Mouse (Mus musculus) liver, embryonic 16.5 days (tissue): Measurements from ENCODE around the gene Fam228a. TPM values are rescaled to one million over a fixed set of nuclear protein-coding genes. Genes with fewer than 3 reads are reported as not detected.
"Not testable (repeated sequence)": the region's sequence is repeated elsewhere in the genome, so short reads cannot be mapped to it uniquely, and the experiment has no call there.

ENCODE experiments used
- ATAC-seq: fragments of 200-750 bp; cut with Nextera tagmentation; 2 replicates; pipeline ENCODE4 v1.8.0; 2017; ENCODE audit warnings: low read depth, mild to moderate bottlenecking, moderate number of reproducible peaks, moderate library complexity
- H3K27ac ChIP-seq: fragments of 300-500 bp; sonication (generic); 2 replicates; pipeline ENCODE4 v1.5.1; 2014; ENCODE audit warnings: mild to moderate bottlenecking, low read length
- H3K27me3 ChIP-seq: fragments of 300-500 bp; sonication (generic); 2 replicates; pipeline ENCODE4 v1.6.1; 2014; ENCODE audit warnings: low read depth, low read length, mixed read lengths; ENCODE audit not compliant: control insufficient read depth, insufficient read depth
- H3K36me3 ChIP-seq: fragments of 300-500 bp; sonication (generic); 2 replicates; pipeline ENCODE4 v1.6.1; 2014; ENCODE audit warnings: mild to moderate bottlenecking; ENCODE audit not compliant: control insufficient read depth, insufficient read depth
- H3K4me1 ChIP-seq: fragments of 300-500 bp; sonication (generic); 2 replicates; pipeline ENCODE4 v1.6.1; 2014; ENCODE audit warnings: low read depth, low read length, mixed read lengths; ENCODE audit not compliant: control insufficient read depth
- H3K4me2 ChIP-seq: fragments of 300-500 bp; sonication (generic); 2 replicates; pipeline ENCODE4 v1.6.1; 2014; ENCODE audit warnings: low read depth, low read length, mixed read lengths
- H3K4me3 ChIP-seq: fragments of 300-500 bp; sonication (generic); 2 replicates; pipeline ENCODE4 v1.5.1; 2014; ENCODE audit warnings: low read depth, mild to moderate bottlenecking, low read length
- H3K9ac ChIP-seq: fragments of 300-500 bp; sonication (generic); 2 replicates; pipeline ENCODE4 v1.6.1; 2014; ENCODE audit warnings: low read depth, low read length
- H3K9me3 ChIP-seq: fragments of 300-500 bp; sonication (generic); replicated peaks from 2 replicates; pipeline ENCODE4 v1.6.1; 2016; ENCODE audit warnings: low read length; ENCODE audit not compliant: control insufficient read depth
- WGBS: fragments of 180-500 bp; shearing (Covaris S2); extraction: QIAGEN DNeasy Blood & Tissue Kit; methylation state at CpG from one replicate; pipeline ENCODE4 v1.1.7; 2014; ENCODE audit not compliant: insufficient replicate concordance; 5-methylcytosine and 5-hydroxymethylcytosine counted together
- polyA plus RNA-seq: library from polyadenylated mRNA; unstranded; fragments of >200 nt; fragmentation: Nextera tagmentation; extraction: Ambion mirVana; gene quantifications from 2 replicates; pipeline ENCODE4 v1.2.1, GENCODE M21; 2015

Gene Fam228a
- polyA plus RNA-seq, 1 experiment from 2014 or later: 0.04 TPM

DNA sequence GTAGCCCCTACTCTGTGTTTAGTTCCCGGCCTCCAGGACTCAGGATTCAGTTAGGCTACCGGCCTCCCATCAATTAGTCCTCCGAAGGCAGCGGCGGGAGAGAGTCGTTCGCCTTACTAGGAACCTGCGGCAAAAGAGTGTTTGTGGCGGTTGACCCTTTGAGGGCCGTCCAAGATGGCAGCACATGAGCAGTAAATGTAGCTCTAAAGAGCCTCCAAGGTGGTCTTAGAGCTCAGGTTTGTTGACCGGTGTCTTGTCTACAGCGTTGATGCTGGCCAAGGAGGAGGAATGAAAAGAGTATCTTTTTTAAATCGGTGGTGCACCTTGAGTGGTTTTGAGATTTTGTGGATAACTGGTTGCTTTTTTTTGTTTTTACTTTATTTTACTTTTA is 31.1 kb upstream of the Fam228a start:
- peak overlapping the region; percentile 88 for H3K4me3 ChIP-seq
- no peak overlapping the region for H3K27ac ChIP-seq
- no peak for ATAC-seq
- peak overlapping the region; percentile 95 for H3K4me2 ChIP-seq
- H3K9ac ChIP-seq: peak overlapping the region; percentile 90
- no peaks in the 10 kb centered on the region for H3K9me3 ChIP-seq
- WGBS: 18% methylated on average over 13 of the region's 13 CpGs
- H3K4me1 ChIP-seq: peaks cover 9% of the 10 kb centered on the region
- H3K27me3 ChIP-seq: no peaks in the 10 kb centered on the region
- H3K36me3 ChIP-seq: no peaks in the 10 kb centered on the region

GRCm38 (mm10) chr12:4768492-4769332 is 30.5 kb upstream of the Fam228a start, which contains the start of the genes Pfn4 and Fam228b:
Pfn4 (plus strand) TSS chr12:4769022.
Fam228b (minus strand) TSS chr12:4769267.
- peak; percentile 97 for ATAC-seq
- H3K27ac ChIP-seq: peak within 1 kb of the TSS; percentile 79
- no peaks in the 10 kb centered on the region for H3K36me3 ChIP-seq
- peak within 1 kb of the TSS; percentile 88 for H3K4me3 ChIP-seq
- peak within 1 kb of the TSS; percentile 95 for H3K4me2 ChIP-seq
- no peaks in the 10 kb centered on the region for H3K9me3 ChIP-seq
- H3K9ac ChIP-seq: peak within 1 kb of the TSS; percentile 90
- no peaks in the 10 kb centered on the region for H3K27me3 ChIP-seq
- 3% methylated on average over 61 of the region's 61 CpGs for WGBS
- H3K4me1 ChIP-seq: peaks cover 9% of the 10 kb centered on the region

DNA sequence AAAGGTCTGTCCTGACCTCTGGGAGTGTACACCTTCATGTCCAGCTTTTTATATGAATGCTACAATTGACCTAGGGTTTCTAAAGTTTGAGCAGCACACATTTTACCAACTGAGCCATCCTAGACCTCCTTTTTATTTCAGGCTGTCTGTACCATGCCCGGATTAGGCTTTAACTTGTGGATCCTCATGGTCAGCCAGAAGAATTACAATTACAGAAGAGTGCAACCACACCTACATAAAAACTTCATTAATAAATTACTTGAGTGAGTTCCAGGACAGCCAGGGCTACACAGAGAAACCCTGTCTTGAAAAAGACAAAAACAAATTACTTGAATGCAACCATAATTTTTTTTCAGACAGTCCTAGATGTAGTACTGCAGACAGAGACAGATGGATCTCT is 18.8 kb upstream of the Fam228a start:
- Histone ChIP-seq H3K27me3 (no peaks in the 10 kb centered on the region), H3K4me3 (no peak overlapping the region), H3K4me1 (no peaks in the 10 kb centered on the region), H3K9ac (no peak overlapping the region), H3K36me3 (no peaks in the 10 kb centered on the region), H3K4me2 (no peak overlapping the region), H3K27ac (no peak overlapping the region), H3K9me3 (no peaks in the 10 kb centered on the region)
- 76% methylated on average over 1 of the region's 1 CpGs for WGBS
- ATAC-seq: no peak

DNA sequence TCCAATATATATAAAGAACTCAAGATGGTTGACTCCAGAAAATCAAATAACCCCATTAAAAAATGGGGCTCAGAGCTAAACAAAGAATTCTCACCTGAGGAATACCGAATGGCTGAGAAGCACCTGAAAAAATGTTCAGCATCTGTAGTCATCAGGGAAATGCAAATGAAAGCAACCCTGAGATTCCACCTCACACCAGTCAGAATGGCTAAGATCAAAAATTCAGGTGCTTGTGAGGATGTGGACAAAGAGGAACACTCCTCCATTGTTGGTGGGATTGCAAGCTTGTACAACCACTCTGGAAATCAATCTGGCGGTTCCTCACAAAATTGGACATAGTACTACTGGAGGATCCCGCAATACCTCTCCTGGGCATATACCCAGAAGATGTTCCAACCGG is 16.2 kb upstream of the Fam228a start:
- H3K4me2 ChIP-seq, ATAC-seq, H3K9ac ChIP-seq, H3K27me3 ChIP-seq, H3K27ac ChIP-seq, H3K36me3 ChIP-seq, H3K9me3 ChIP-seq, H3K4me3 ChIP-seq, H3K4me1 ChIP-seq: not testable (repeated sequence)
- WGBS: 73% methylated on average over 4 of the region's 4 CpGs

DNA sequence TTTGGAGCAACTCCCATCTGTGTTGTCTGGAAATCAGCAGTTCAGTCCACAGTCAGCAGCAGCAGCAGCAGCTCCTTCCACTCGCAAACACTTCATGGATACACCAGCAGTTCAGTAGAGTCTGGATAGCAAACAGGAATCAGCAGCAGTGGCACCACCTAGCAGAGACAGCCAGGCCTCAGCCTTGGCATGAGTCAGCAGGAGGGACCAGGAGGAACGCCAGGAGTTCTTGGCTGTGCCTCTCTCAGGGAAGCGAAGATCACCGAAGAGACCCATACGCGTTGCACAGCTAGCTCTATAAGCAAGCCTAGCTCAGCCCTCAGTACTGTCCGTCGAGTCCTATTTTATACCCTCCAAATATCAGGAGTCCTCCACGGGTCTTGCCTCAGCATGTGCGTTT is 6.3 kb upstream of the Fam228a start:
- no peak overlapping the region for H3K4me2 ChIP-seq
- no peak overlapping the region for H3K27ac ChIP-seq
- H3K27me3 ChIP-seq: no peaks in the 10 kb centered on the region
- H3K4me1 ChIP-seq: no peaks in the 10 kb centered on the region
- H3K9ac ChIP-seq: no peak overlapping the region
- 80% methylated on average over 10 of the region's 10 CpGs for WGBS
- no peaks in the 10 kb centered on the region for H3K36me3 ChIP-seq
- no peak for ATAC-seq
- no peak overlapping the region for H3K4me3 ChIP-seq
- no peaks in the 10 kb centered on the region for H3K9me3 ChIP-seq

- Histone ChIP-seq H3K9ac (no peak overlapping the region), H3K36me3 (no peaks in the 10 kb centered on the region), H3K27me3 (no peaks in the 10 kb centered on the region), H3K9me3 (no peaks in the 10 kb centered on the region), H3K4me1 (no peaks in the 10 kb centered on the region), H3K4me2 (no peak overlapping the region), H3K27ac (no peak overlapping the region), H3K4me3 (no peak overlapping the region)
- no peak for ATAC-seq
- 65% methylated on average over 3 of the region's 3 CpGs for WGBS
Measured at GRCm38 (mm10) chr12:4742183-4742582, 4.0 kb upstream of the Fam228a start.

DNA sequence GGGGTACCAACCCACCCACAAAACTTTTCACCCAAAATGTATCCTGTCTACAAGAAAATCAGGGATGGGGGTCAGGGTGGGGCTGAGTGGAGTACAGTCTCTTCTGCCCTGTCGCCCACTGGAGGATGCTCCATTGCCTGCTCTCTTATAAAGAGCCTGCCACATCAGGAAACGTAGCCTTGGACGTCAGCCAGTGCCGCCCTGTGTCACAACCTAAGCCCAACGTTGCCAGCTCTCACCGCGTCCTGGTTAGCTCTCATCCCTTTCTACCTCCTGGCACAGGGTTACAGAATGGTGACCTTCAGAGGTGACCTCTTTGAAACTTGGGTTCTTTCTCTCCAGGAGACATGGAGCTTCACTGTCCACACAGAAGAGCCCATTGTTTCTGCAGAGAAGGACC is 2.6 kb upstream of the Fam228a start:
- no peaks in the 10 kb centered on the region for H3K9me3 ChIP-seq
- no peak overlapping the region for H3K9ac ChIP-seq
- H3K4me3 ChIP-seq: no peak overlapping the region
- WGBS: 71% methylated on average over 7 of the region's 7 CpGs
- H3K4me2 ChIP-seq: no peak overlapping the region
- H3K4me1 ChIP-seq: no peaks in the 10 kb centered on the region
- no peaks in the 10 kb centered on the region for H3K36me3 ChIP-seq
- H3K27me3 ChIP-seq: no peaks in the 10 kb centered on the region
- ATAC-seq: no peak
- no peak overlapping the region for H3K27ac ChIP-seq

DNA sequence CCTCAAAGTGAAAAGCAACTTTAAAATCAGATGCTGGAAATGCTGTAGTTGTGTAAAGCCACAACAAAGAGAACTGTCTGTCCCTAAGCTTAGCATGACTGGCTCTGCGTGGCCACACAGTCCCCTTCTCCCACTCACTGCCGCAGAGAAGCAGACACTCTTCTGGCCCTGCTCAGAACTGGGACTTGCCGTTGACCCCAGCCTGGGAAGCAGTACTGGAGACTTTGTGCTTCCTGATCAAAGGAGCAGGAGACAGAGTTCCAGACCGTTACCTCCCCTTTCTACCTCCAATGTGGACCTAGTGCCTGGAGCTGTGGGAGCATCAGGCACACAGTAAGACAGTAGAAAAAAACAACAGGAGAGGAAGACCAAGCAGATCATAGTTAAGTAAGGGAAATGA is 5.9 kb downstream of the Fam228a start:
- no peak for ATAC-seq
- 60% methylated on average over 4 of the region's 4 CpGs for WGBS

DNA sequence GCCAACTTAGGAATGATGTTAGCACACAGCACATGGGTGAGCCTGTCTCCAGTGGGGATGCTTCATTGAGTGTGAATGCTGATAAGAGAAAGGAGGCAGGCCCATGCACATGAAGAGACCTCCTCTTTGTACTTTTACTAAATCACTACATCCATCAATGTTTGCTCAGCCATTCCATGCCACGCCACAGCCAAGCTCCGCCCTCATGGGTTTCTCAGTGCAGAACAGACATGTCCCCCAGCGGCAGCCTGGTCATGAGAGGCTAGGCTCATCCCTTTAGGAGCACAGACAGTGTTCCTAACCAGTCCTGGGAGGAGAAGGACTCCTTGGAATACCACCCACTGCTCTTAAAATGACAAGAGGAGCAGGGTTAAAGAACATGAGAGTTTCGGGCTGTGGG is 6.6 kb downstream of the Fam228a start:
- Histone ChIP-seq H3K36me3 (no peaks in the 10 kb centered on the region), H3K9ac (no peak overlapping the region), H3K4me1 (no peaks in the 10 kb centered on the region), H3K27me3 (no peaks in the 10 kb centered on the region), H3K9me3 (no peaks in the 10 kb centered on the region), H3K4me2 (no peak overlapping the region), H3K4me3 (no peak overlapping the region), H3K27ac (no peak overlapping the region)
- WGBS: 63% methylated on average over 4 of the region's 4 CpGs
- no peak for ATAC-seq

More for the DNA sequence above, 5.9 kb downstream of the Fam228a start:
- H3K4me3 ChIP-seq: no peak overlapping the region
- no peak overlapping the region for H3K4me2 ChIP-seq
- H3K9ac ChIP-seq: no peak overlapping the region
- H3K9me3 ChIP-seq: no peaks in the 10 kb centered on the region
- H3K27ac ChIP-seq: no peak overlapping the region
- no peaks in the 10 kb centered on the region for H3K36me3 ChIP-seq
- no peaks in the 10 kb centered on the region for H3K4me1 ChIP-seq
- no peaks in the 10 kb centered on the region for H3K27me3 ChIP-seq
